Mouse (Mus musculus): Measurements from ENCODE around the gene Per2. TPM values are rescaled to one million over a fixed set of nuclear protein-coding genes. Genes with fewer than 3 reads are reported as not detected.
A peak's percentile ranks its signal among the peaks of the same experiment; 100 is the strongest.

Gene Per2
- polyA plus RNA-seq, 1 experiment, result 18.1 TPM

GRCm38 (mm10) chr1:91428614-91429013 is 30.5 kb downstream of the Per2 start:
- WGBS, result 16% methylated on average over 4 of the region's 4 CpGs

GRCm38 (mm10) chr1:91426397-91426796 is 32.7 kb downstream of the Per2 start:
- 87% methylated on average over 9 of the region's 9 CpGs for WGBS
- no peak for TF ChIP-seq POLR2A (IDR thresholded peaks at IDR 0.05; ENCODE audit: borderline replicate concordance, insufficient read depth, low read length)
- TF ChIP-seq CTCF (IDR thresholded peaks at IDR 0.05; ENCODE audit: borderline replicate concordance, insufficient read depth, low read depth, low read length), result no peak
- no peaks in the 10 kb centered on the region for H3K4me1 ChIP-seq (ENCODE audit: control insufficient read depth, insufficient read depth, low read length)
- no peak for DNase-seq
- no peaks in the 10 kb centered on the region for H3K27me3 ChIP-seq (ENCODE audit: control insufficient read depth, insufficient read depth, low read length)
- no peak overlapping the region for H3K4me3 ChIP-seq (replicated peaks; ENCODE audit: insufficient read depth, low read depth, low read length)
- H3K27ac ChIP-seq (ENCODE audit: insufficient read depth, low read length), result no peak overlapping the region

More at GRCm38 (mm10) chr1:91428614-91429013, 30.5 kb downstream of the Per2 start:
- DNase-seq, result peak; percentile 55 to 70
- peak; percentile 82 for TF ChIP-seq CTCF (IDR thresholded peaks at IDR 0.05; ENCODE audit: borderline replicate concordance, insufficient read depth, low read depth, low read length)
- TF ChIP-seq POLR2A (IDR thresholded peaks at IDR 0.05; ENCODE audit: borderline replicate concordance, insufficient read depth, low read length), result no peak
- Histone ChIP-seq H3K27me3 (ENCODE audit: control insufficient read depth, insufficient read depth, low read length) (no peaks in the 10 kb centered on the region), H3K4me1 (ENCODE audit: control insufficient read depth, insufficient read depth, low read length) (no peaks in the 10 kb centered on the region), H3K27ac (ENCODE audit: insufficient read depth, low read length) (no peak overlapping the region), H3K4me3 (replicated peaks; ENCODE audit: insufficient read depth, low read depth, low read length) (no peak overlapping the region)

GRCm38 (mm10) chr1:91420601-91421065 is 38.5 kb downstream of the Per2 start:
- DNase-seq, result no peak
- no peaks in the 10 kb centered on the region for H3K4me1 ChIP-seq (ENCODE audit: control insufficient read depth, insufficient read depth, low read length)

GRCm38 (mm10) chr1:91419862-91420600 is 39.1 kb downstream of the Per2 start:
- TF ChIP-seq POLR2A (IDR thresholded peaks at IDR 0.05; ENCODE audit: borderline replicate concordance, insufficient read depth, low read length) (no peak), CTCF (IDR thresholded peaks at IDR 0.05; ENCODE audit: borderline replicate concordance, insufficient read depth, low read depth, low read length) (no peak)
- Histone ChIP-seq H3K4me3 (replicated peaks; ENCODE audit: insufficient read depth, low read depth, low read length) (no peak overlapping the region), H3K4me1 (ENCODE audit: control insufficient read depth, insufficient read depth, low read length) (peaks cover 3% of the 10 kb centered on the region; the same call in 1 of the 2 replicates), H3K27me3 (ENCODE audit: control insufficient read depth, insufficient read depth, low read length) (no peaks in the 10 kb centered on the region), H3K27ac (ENCODE audit: insufficient read depth, low read length) (no peak overlapping the region)
- 59% methylated on average over 10 of the region's 10 CpGs for WGBS
- no peak for DNase-seq

More at GRCm38 (mm10) chr1:91420601-91421065, 38.5 kb downstream of the Per2 start:
- no peak overlapping the region for H3K27ac ChIP-seq (ENCODE audit: insufficient read depth, low read length)
- 95% methylated on average over 8 of the region's 8 CpGs for WGBS
- no peaks in the 10 kb centered on the region for H3K27me3 ChIP-seq (ENCODE audit: control insufficient read depth, insufficient read depth, low read length)
- H3K4me3 ChIP-seq (replicated peaks; ENCODE audit: insufficient read depth, low read depth, low read length), result no peak overlapping the region
- TF ChIP-seq POLR2A (IDR thresholded peaks at IDR 0.05; ENCODE audit: borderline replicate concordance, insufficient read depth, low read length) (no peak), CTCF (IDR thresholded peaks at IDR 0.05; ENCODE audit: borderline replicate concordance, insufficient read depth, low read depth, low read length) (no peak)

GRCm38 (mm10) chr1:91417991-91418390 is 41.1 kb downstream of the Per2 start:
- no peak for TF ChIP-seq POLR2A (IDR thresholded peaks at IDR 0.05; ENCODE audit: borderline replicate concordance, insufficient read depth, low read length)
- no peak for TF ChIP-seq CTCF (IDR thresholded peaks at IDR 0.05; ENCODE audit: borderline replicate concordance, insufficient read depth, low read depth, low read length)
- WGBS, result 59% methylated on average over 1 of the region's 1 CpGs

GRCm38 (mm10) chr1:91415311-91415710 is 43.8 kb downstream of the Per2 start:
- Histone ChIP-seq H3K27ac (ENCODE audit: insufficient read depth, low read length) (no peak overlapping the region), H3K4me3 (replicated peaks; ENCODE audit: insufficient read depth, low read depth, low read length) (no peak overlapping the region), H3K27me3 (ENCODE audit: control insufficient read depth, insufficient read depth, low read length) (no peaks in the 10 kb centered on the region), H3K4me1 (ENCODE audit: control insufficient read depth, insufficient read depth, low read length) (peaks cover 13% of the 10 kb centered on the region; the same call in 1 of the 2 replicates)
- DNase-seq, result no peak
- TF ChIP-seq POLR2A (IDR thresholded peaks at IDR 0.05; ENCODE audit: borderline replicate concordance, insufficient read depth, low read length) (no peak), CTCF (IDR thresholded peaks at IDR 0.05; ENCODE audit: borderline replicate concordance, insufficient read depth, low read depth, low read length) (no peak)
- 65% methylated on average over 5 of the region's 5 CpGs for WGBS

More at GRCm38 (mm10) chr1:91417991-91418390, 41.1 kb downstream of the Per2 start:
- H3K4me3 ChIP-seq (replicated peaks; ENCODE audit: insufficient read depth, low read depth, low read length), result no peak overlapping the region
- no peaks in the 10 kb centered on the region for H3K27me3 ChIP-seq (ENCODE audit: control insufficient read depth, insufficient read depth, low read length)
- H3K27ac ChIP-seq (ENCODE audit: insufficient read depth, low read length), result no peak overlapping the region
- DNase-seq, result no peak
- H3K4me1 ChIP-seq (ENCODE audit: control insufficient read depth, insufficient read depth, low read length), result peaks cover 10% of the 10 kb centered on the region; the same call in 1 of the 2 replicates

GRCm38 (mm10) chr1:91414903-91415302 is 44.2 kb downstream of the Per2 start:
- no peak for TF ChIP-seq POLR2A (IDR thresholded peaks at IDR 0.05; ENCODE audit: borderline replicate concordance, insufficient read depth, low read length)
- TF ChIP-seq CTCF (IDR thresholded peaks at IDR 0.05; ENCODE audit: borderline replicate concordance, insufficient read depth, low read depth, low read length), result no peak
- H3K4me1 ChIP-seq (ENCODE audit: control insufficient read depth, insufficient read depth, low read length), result peaks cover 13% of the 10 kb centered on the region; the same call in 1 of the 2 replicates
- H3K27ac ChIP-seq (ENCODE audit: insufficient read depth, low read length), result no peak overlapping the region
- no peak overlapping the region for H3K4me3 ChIP-seq (replicated peaks; ENCODE audit: insufficient read depth, low read depth, low read length)
- whole genome bisulfite sequencing, result 75% methylated on average over 4 of the region's 4 CpGs
- no peaks in the 10 kb centered on the region for H3K27me3 ChIP-seq (ENCODE audit: control insufficient read depth, insufficient read depth, low read length)
- no peak for DNase-seq

All from cerebellum, adult 2 months (tissue).